Mouse (Mus musculus) testis, adult 2 months (tissue): ENCODE measurements around the gene Zfp11. TPM values are rescaled to one million over a fixed set of nuclear protein-coding genes. Genes with fewer than 3 reads are reported as not detected.

Experiments
- H3K27ac ChIP-seq: fragments of 200-500 bp; 2 replicates; pipeline ENCODE4 v1.5.1; 2012; ENCODE audit warnings: low read depth, low read length; ENCODE audit not compliant: control insufficient read depth, insufficient read depth
- H3K27me3 ChIP-seq: fragments of 200-500 bp; 2 replicates; pipeline ENCODE4 v1.6.1; 2012; ENCODE audit warnings: mild to moderate bottlenecking, low read length, moderate library complexity; ENCODE audit not compliant: control insufficient read depth, insufficient read depth
- H3K36me3 ChIP-seq: fragments of 200-500 bp; 2 replicates; pipeline ENCODE4 v1.6.1; 2012; ENCODE audit warnings: mild to moderate bottlenecking, low read length; ENCODE audit not compliant: control insufficient read depth, insufficient read depth
- H3K4me1 ChIP-seq: fragments of 200-500 bp; 2 replicates; pipeline ENCODE4 v1.6.1; 2012; ENCODE audit warnings: low read length; ENCODE audit not compliant: control insufficient read depth, insufficient read depth
- H3K4me3 ChIP-seq: fragments of 200-500 bp; 2 replicates; pipeline ENCODE4 v1.5.1; 2012; ENCODE audit warnings: low read depth, mild to moderate bottlenecking, low read length, moderate library complexity, mixed read lengths; ENCODE audit not compliant: control insufficient read depth
- CTCF ChIP-seq: fragments of 200-500 bp; IDR thresholded peaks from 2 replicates; pipeline ENCODE4 v1.5.1; 2012; ENCODE audit warnings: low read depth, mild to moderate bottlenecking, inconsistent platforms, low read length, moderate library complexity; ENCODE audit not compliant: control insufficient read depth, insufficient read depth, insufficient replicate concordance
- POLR2A ChIP-seq: fragments of 200-500 bp; IDR thresholded peaks from 2 replicates; pipeline ENCODE4 v1.6.1; 2012; ENCODE audit warnings: low read depth, mild to moderate bottlenecking, inconsistent platforms, low read length, moderate library complexity; ENCODE audit not compliant: control insufficient read depth
- polyA plus RNA-seq: library from polyadenylated mRNA; depleted of rRNA; stranded (reverse); fragments of >200 nt; gene quantifications from 2 replicates; pipeline ENCODE4 v1.2.3, GENCODE M21; 2012; rRNA removed

Zfp11 gene
- polyA plus RNA-seq, 1 experiment, result 1.3 TPM

- Histone ChIP-seq H3K4me3 (no peak overlapping the region), H3K36me3 (no peaks in the 10 kb centered on the region), H3K4me1 (no peaks in the 10 kb centered on the region), H3K27ac (no peak overlapping the region), H3K27me3 (no peaks in the 10 kb centered on the region)
- TF ChIP-seq CTCF (no peak), POLR2A (no peak)
These were observed 62.4 kb downstream of the Zfp11 start for GRCm38 (mm10) chr5:129607476-129607875.

Other genes starting within 250 kb of the Zfp11 start
- 34.1 and 37.5 TPM in 2 replicates for gene Sfswap, start 168.9 kb downstream of the Zfp11 start, polyA plus RNA-seq
- gene Mmp17, start 85.9 kb downstream of the Zfp11 start, polyA plus RNA-seq, result 0.93 and 1.2 TPM in 2 replicates
- gene Sept14, start 38.4 kb upstream of the Zfp11 start, polyA plus RNA-seq, result 5.7 and 10.6 TPM in 2 replicates
- 44.4 and 62.7 TPM in 2 replicates for gene Mrps17, start 45.4 kb upstream of the Zfp11 start, polyA plus RNA-seq
- gene Nipsnap2, start 55.0 kb upstream of the Zfp11 start, polyA plus RNA-seq, result 14.8 and 15.6 TPM in 2 replicates
- 14.3 and 20.9 TPM in 2 replicates for gene Psph, start 117.3 kb upstream of the Zfp11 start, polyA plus RNA-seq
- 3.9 and 5.2 TPM in 2 replicates for gene Sumf2, start 176.9 kb upstream of the Zfp11 start, polyA plus RNA-seq
- gene Chchd2, start 217.4 kb upstream of the Zfp11 start, polyA plus RNA-seq, result 239 and 241 TPM in 2 replicates
- 4.6 and 5.4 TPM in 2 replicates for gene Zbed5, start 225.6 kb upstream of the Zfp11 start, polyA plus RNA-seq
- gene Phkg1, start 228.4 kb upstream of the Zfp11 start, polyA plus RNA-seq, result 0.20 and 0.35 TPM in 2 replicates
- gene Nupr1l, start 238.4 kb upstream of the Zfp11 start, polyA plus RNA-seq, result 777 and 877 TPM in 2 replicates